Mouse (Mus musculus): ENCODE measurements around the gene Zfp626.
"Not testable (repeated sequence)": the region's sequence is repeated elsewhere in the genome, so short reads cannot be mapped to it uniquely, and the experiment has no call there.

Zfp626 gene

DNA sequence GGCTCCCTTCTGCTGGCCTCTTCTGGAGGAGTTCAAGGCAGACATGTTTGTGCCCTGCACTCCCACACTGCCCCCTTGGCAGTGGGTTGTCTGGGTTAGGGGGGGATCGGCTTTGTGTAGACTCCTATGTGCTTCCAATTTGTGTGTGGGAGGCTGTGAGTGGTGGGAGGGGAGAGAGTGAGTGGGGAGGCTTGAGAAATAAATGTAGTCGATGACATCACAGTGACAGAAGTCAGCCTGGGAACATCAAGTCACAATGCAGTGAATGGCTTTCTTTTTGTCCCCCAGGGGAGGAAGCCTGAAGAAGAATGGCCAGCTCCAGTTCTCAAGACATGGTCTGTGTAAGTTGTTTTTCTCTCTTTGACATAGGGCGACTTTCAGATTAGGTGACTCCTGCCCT is at the start of gene Zfp626:
Gene Zfp626 (plus strand): TSS at position 301 of the 400 bp plus-strand sequence.
- DNase-seq (ENCODE audit: low read depth): not testable (repeated sequence)

DNA sequence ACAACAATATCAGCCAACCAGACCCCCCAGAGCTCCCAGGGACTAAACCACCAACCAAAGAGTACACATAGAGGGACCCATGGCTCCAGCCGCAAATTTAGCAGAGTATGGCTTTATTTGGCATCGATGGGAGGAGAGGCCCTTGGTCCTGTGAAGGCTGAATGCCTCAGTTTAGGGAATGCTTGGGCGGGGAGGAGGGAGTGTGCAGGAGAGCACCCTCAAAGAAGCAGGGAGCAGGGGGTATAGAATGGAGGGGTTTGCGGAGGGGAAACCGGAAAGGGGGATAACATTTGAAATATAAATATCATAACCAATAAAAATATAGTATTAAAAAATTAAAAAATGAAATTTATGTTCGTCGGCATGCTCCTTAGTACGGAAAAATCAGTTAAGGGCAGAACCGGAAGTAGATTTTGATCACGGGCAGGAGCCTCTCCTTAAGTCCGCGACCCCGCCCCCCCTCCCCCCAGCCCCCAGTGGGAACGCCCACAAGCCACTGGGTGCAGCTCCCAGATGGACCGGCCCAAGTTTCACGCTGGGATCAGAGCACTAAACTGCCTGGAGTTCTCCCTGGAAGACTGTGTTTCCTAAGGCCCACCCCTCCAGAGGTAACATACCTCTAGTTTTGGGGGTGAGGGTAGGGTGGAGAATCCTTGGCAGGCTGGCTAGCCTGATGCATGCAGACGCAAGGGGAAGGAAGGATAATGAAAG is 41.7 kb upstream of the Zfp626 start:
- no peak for DNase-seq (ENCODE audit: low read depth)

DNA sequence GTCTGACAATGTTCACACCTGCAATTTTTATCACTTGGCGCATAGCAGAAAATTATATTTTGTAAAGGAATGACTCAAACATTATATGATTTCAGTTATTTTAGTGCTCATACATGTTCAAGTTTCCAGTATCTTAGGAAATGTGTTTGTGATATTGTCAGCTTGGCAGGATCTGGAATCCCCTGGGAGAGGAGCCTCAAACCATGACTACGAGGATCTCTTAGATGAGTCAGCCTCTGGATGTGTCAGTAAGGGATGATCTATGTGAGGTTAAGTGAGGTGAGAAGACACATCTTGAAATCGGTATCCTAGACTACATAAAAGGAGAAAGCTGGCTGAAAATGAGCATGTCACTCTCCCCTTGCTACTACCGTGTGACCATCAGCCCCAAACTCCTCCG is 17.7 kb upstream of the Zfp626 start:
- DNase-seq (ENCODE audit: low read depth): no peak

GRCm38 (mm10) chr7:27793865-27794264 is 13.1 kb upstream of the Zfp626 start:
- not testable (repeated sequence) for DNase-seq (ENCODE audit: low read depth)

DNA sequence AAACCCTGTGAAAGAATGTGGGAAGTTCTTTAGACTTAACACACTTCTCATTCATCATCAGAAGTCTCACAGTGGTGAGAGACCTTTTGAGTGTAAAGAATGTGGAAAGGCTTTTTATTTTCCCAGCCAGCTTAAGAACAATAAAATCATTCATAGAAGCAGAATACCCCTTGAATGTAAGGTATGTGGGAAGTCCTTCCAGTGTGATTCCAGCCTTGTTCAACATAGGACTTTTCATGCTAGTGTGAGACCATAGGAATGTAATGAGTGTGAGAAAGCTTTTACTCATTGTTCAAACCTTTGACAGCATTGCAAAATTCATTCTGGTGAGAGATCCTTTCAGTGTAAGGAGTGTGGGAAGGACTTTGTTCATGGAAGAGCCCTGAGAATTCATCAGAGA is 12.4 kb upstream of the Zfp626 start:
- no peak for DNase-seq (ENCODE audit: low read depth)

- DNase-seq (ENCODE audit: low read depth): no peak
Observed at GRCm38 (mm10) chr7:27797906-27798811, 8.8 kb upstream of the Zfp626 start.

DNA sequence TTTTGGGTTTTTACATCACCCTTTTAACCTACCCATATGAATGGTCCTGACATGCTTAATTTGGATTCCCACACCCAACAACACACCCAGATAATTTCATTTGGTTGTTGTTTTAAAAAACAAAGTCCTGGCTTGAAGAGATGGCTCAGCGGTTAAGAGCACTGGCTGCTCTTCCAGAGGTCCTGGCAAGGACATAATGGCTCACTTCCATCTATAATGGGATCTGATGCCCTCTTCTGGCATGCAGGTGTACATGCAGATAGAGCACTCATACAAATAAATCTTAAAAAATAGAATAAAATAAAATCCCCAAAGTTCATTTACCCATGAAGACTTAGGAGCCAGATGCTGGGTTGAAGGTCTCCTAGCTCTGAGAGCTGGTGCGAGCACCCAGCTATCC is 5.9 kb upstream of the Zfp626 start:
- DNase-seq (ENCODE audit: low read depth): no peak

DNA sequence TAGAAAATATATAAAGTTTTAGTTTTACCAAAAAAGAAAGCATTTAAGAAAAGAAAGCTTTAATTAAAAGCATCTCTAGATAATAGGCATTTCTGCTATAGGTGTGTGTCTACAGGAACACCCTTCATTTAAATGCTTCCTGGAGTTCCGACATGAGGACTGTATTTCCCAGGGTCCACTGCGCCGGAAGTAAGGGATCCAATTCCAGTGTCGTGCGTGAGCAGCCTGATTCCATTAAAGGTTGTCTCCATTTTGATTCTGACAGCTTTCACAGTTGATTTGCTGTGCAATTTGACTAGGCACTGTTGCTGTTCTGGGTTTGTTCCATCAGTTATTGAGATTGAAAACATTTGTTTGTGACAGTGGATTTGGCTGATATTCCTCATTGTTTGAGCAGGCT is 4.0 kb upstream of the Zfp626 start:
- no peak for DNase-seq (ENCODE audit: low read depth)

GRCm38 (mm10) chr7:27804297-27805030 is 2.5 kb upstream of the Zfp626 start:
- peak; percentile 70 for DNase-seq (ENCODE audit: low read depth)

- DNase-seq (ENCODE audit: low read depth): not testable (repeated sequence)
Observed at GRCm38 (mm10) chr7:27807305-27807704, 309 bp downstream of the Zfp626 start.

DNA sequence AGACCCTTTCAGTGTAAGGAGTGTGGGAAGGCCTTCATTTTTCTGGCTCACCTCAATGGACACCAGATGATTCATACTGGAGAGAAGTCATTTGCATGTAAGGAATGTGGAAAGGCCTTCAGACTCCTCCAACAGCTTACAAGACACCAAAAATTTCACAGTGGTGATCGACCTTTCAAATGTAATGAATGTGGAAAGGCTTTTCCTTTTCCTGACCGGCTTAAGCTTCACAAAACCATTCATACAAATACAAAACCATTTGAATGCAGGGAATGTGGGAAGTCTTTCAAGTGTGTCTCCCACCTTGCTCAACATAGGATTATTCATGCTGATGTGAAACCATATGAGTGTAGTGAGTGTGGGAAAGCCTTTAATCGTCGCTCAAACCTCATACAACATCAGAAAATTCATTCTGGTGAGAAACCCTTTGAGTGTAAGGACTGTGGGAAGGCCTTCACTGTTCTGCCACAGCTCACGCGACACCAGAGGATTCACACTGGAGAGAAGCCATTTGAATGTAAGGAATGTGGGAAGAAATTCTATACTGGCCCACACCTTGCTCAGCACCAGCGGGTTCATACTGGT is 11.6 kb downstream of the Zfp626 start:
- DNase-seq (ENCODE audit: low read depth): no peak

GRCm38 (mm10) chr7:27822611-27823010 is 15.6 kb downstream of the Zfp626 start:
- DNase-seq (ENCODE audit: low read depth): no peak

GRCm38 (mm10) chr7:27834131-27834530 is 27.1 kb downstream of the Zfp626 start:
- no peak for DNase-seq (ENCODE audit: low read depth)

DNA sequence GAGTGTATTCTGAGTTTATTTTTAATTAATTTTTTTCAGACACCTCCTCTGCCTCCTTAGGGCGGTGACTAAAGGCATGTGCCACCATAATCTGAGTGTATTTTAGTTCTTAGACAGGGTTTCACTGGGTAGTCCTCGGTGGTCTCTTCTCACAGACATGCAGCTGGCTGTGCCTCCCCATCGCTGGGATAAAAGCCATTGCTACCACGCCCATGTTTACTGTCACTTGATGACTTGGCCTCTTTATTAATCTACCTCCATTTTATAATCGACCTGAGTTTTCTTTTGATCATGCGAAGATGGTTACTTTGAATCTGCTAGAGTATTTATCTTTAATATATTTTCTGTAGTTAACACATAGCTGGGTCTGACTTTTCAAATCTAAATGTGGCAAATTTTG is 30.9 kb downstream of the Zfp626 start:
- DNase-seq (ENCODE audit: low read depth): no peak

GRCm38 (mm10) chr7:27838323-27839249 is 31.6 kb downstream of the Zfp626 start, which contains the start of gene Zfp59:
Gene Zfp59 (plus strand): TSS chr7:27838607.
- peak; percentile 61 for DNase-seq (ENCODE audit: low read depth)

DNA sequence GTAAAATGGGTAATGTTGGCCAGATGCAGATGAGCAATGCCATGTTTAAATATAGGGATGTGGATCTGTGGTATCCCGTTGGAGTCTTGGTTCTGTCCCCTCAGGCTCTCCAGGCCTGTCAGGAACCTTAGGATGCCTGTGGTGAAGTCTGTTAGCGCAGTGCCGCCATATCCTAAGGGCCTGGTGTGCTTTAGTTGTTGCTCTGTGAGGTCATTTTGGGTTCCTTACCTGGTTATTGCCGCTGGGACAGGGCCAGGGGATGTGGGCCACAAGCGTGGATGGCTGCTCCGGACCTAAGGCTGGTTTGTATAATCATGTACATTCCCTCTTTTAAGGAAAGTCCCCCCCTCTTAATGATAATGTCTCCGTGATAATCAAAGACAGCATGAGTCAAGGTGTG is 32.6 kb downstream of the Zfp626 start:
- no peak for DNase-seq (ENCODE audit: low read depth)

DNA sequence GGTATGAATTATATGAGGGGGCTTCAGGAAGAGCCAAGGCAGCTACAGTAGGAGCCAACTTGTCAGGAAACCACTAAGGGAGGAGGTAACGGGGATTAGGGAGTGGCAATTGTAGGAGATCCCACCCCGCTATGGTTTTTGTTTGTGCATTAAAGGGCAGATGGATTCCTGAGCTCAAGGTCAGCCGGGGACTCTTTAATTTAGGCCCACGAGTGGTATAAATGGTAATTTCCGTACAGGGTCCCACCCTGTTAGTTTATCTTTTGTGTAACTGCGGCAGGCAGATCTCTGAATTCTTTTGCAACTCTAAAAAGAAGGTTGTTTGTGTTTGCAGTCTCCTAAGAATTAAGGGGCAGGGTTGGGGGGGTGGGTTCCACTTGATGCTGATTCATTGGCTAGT is 33.1 kb downstream of the Zfp626 start:
- no peak for DNase-seq (ENCODE audit: low read depth)

DNA sequence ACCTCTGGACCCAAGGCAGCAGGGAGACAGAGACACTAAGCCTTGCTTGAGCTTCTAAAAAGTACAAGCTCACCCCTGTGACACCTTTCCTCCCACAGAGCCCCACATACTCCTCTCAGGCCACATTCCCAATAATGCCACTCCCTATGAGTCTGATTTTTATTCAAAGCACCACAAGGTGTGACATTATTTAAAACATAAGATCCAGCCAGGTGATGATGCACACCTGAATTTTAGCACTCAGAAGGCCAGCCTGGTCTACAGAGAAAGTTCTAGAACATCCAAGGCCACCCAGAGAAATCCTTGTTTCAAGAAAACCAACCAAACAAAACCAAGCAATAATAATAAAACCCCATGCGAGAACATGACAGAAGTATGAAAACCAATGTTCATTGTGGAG is 50.2 kb downstream of the Zfp626 start, which contains the start of gene Zfp607a:
Gene Zfp607a (plus strand): TSS at position 301 of the 400 bp plus-strand sequence.
- no peak for DNase-seq (ENCODE audit: low read depth)

DNA sequence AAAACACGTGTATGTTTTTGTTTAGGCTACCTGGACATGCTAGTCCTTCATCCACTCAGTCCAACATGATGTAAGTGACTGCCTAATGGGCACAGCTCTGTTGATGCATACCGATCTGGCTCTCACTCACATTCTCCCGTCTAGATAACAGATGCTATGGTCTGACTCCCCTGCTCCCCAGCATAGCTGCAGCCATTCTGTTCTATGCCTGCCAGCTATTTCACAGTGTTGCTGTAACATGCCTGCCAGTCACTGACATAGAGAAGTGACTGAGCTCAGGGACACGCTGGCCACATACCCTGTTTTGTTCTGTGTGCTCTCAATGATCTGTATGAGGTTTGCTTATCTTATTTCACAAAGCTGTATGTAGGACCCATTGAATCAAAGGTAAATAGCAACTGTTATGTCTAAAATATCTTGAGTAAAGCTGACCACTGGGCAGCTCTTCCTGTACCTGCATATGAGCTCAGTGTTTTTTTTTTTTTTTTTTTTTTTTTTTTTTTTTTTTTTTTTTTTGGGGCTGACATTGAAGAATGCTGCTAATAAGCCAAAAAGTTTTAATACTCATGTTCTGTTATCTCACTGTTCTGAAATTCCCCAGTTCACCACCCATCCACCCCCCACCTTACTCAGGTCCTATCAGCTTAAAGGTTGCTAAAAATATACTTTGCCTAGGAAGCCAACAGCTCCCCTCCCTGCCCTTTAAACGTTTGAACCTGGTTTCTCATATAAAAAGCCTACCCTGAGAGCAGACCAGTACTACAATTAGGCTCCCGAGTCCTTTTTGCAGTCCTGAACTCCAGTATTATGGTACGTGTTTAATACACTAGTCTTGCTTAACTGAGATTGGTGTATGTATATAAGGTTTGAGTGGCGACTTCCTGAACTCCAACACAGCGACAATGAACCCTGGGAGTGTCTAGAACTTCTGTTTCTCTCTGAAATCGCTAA is 52.6 kb downstream of the Zfp626 start:
- no peak for DNase-seq (ENCODE audit: low read depth)
